Mouse (Mus musculus) layer of hippocampus, postnatal 36 days (tissue): ENCODE results near the gene Mcm3. TPM values are rescaled to one million over a fixed set of nuclear protein-coding genes. Genes with fewer than 3 reads are reported as not detected.
"Not testable (repeated sequence)": the region's sequence is repeated elsewhere in the genome, so short reads cannot be mapped to it uniquely, and the experiment has no call there.

ENCODE experiments used
- DNase-seq, 2 experiments: peaks; one replicate each; pipeline ENCODE4 v3.0.0; 2022
- total RNA-seq, 2 experiments: library from RNA; stranded (reverse); gene quantifications; 2 replicates each; pipeline ENCODE4 v1.2.3; 2021

Gene Mcm3
- total RNA-seq, 2 experiments from 2014 or later, result 4.4 TPM

DNA sequence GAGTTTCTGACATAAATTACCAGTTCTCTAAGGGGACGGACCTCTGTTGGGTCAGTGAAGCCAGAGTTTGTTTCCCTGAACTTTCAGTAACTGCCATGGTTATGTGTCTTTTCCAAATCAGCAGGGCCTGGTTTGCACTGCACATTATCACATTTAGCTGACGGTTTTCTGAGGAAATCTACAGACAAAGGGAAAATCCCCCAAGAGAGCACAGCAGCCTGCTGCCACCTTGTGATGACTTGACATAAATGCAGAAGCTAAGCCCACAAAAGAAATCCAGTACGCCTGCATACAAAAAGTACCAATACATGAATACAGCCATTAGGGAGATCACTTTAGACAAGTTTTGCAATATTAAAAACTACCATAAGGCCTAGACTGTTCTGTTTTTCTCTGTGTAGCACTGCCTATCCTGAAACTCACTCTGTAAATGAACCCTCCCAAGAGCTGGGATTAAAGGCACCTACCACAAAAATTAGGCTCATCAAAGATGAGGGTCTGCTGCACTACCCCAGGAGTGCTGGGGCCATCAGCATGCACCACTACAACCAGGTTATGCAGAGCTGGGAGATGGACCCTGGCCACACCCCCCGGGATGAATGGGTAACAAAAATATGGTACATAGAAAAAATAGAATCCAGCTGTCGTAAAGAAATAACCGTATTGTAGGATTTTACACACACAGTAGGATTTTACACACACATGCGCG, 18.3 kb downstream of the Mcm3 start:
- peak; percentile 24 to 32 for DNase-seq

GRCm38 (mm10) chr1:20801275-20801674, 18.8 kb downstream of the Mcm3 start:
- DNase-seq, result no peak

- no peak for DNase-seq
Observed at GRCm38 (mm10) chr1:20795178-20795577, 24.9 kb downstream of the Mcm3 start.

GRCm38 (mm10) chr1:20794760-20795159, 25.4 kb downstream of the Mcm3 start:
- DNase-seq, result no peak

GRCm38 (mm10) chr1:20791414-20791813, 28.7 kb downstream of the Mcm3 start:
- no peak for DNase-seq

- DNase-seq, result not testable (repeated sequence)
Observed at GRCm38 (mm10) chr1:20790517-20790916, 29.6 kb downstream of the Mcm3 start, which contains the start of gene Il17f. Gene Il17f, minus strand, starts transcription at chr1:20790617.

- no peak for DNase-seq
Observed at GRCm38 (mm10) chr1:20788419-20788818, 31.7 kb downstream of the Mcm3 start.

- DNase-seq, result no peak
Observed at GRCm38 (mm10) chr1:20787046-20787445, 33.1 kb downstream of the Mcm3 start.

GRCm38 (mm10) chr1:20778366-20778765, 41.7 kb downstream of the Mcm3 start:
- DNase-seq, result no peak

DNA sequence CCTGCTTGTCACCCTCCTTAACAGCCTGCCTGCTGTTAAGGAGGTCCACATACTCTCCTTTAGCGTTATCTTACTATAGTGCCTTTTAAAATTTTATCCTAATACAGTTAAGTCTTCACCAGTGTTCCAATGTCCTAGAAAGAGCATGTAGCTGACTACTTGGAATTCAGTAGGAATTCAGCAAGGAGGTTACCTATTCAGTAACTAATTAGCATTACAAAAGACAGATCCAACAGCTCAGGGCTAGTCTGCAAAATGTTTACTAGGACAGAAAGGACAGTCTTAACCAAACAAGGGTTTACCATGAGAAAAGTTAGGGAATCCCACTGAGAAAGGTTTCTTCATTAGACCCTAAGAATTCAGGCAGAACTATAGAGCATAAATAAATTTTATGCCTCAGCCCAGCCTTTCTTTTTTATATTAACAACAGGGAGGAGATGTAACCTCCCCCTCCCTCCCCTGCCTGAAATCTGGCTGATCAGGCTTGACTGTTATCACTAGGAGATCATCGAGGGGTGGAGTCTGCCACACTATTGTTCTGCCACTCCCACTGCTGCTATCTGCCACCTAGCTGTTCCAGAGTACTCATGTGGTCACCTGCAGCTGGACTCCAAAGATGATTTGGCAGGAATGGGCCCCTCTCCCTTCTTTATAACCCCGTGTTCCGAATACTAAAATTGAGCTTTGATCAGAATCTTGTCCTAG, 45.9 kb downstream of the Mcm3 start:
- not testable (repeated sequence) for DNase-seq

DNA sequence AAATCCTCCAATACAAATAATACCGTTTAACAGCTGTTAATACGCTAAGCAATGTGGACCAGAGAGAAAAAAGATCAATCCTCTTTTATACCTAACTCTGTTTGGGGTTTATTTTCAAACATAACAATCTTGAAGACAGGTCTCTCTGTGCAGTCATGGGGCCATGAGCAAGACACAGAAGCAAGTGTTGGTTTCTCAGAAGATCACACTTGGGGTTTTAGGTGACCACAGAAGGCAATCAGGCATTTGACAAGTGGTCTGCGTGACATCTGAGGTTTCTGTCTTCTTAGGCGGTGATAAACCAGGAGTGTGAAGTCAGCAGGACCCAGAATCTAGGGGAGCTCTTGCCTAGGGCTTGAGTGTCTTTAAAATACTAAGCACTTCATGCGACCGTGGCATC, 53.6 kb downstream of the Mcm3 start:
- no peak for DNase-seq

GRCm38 (mm10) chr1:20761411-20761810, 58.7 kb downstream of the Mcm3 start:
- no peak for DNase-seq

DNA sequence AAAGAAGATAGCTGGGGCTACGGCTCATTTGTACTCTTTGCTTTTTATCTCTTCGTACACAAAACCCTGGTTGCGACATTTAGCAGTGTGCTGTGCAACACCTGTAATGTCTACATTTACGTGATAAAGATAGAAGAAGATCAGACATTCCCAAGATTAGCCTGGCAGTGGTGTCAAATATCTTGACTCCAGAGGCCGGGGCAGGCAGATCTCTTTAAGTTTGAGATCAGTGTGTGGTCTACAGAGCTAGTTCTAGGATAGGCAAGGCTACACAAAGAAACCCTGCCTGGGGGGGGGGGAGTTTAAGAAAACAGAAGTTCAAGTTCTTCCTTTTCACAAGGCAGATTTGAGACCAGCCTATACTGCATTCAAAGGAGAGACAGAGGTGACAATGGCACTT, 59.8 kb downstream of the Mcm3 start:
- DNase-seq, result no peak

DNA sequence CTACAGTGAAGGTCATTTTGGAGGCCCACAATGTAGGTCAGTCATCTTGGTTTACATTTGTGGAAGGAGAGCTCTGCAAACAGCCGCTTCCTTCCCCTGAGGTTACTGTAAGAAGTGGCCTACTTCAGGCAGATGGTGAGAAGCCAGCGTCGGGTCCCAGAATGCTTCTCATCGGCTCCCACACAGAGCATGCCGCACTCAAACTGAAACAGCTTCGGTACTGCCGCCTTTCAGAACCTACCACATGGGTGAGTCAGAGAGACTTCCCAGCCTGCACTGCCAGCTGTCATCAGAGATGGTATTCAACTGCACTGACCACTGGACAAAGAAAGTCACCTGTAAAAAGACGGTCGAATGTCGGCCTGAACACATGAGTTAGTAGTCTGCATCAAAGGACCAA, 60.3 kb downstream of the Mcm3 start:
- DNase-seq, result peak; percentile 21 to 29

GRCm38 (mm10) chr1:20757586-20757985, 62.5 kb downstream of the Mcm3 start:
- DNase-seq, result no peak

- no peak for DNase-seq
Observed at GRCm38 (mm10) chr1:20754439-20754838, 65.7 kb downstream of the Mcm3 start.

Other genes starting within 250 kb of the Mcm3 start
- gene Pkhd1, start 202.2 kb downstream of the Mcm3 start, total RNA-seq, result not detected
- gene Il17a, start 89.4 kb downstream of the Mcm3 start, total RNA-seq, result not detected
- not detected for gene Il17f, start 29.7 kb downstream of the Mcm3 start, total RNA-seq
- 100 to 1,000 TPM; 135 to 153 TPM for gene Paqr8, start 70.3 kb upstream of the Mcm3 start, total RNA-seq
- 1 to 10 TPM in 1 of 2 experiments, under 1 TPM in 1; 0.77 to 1.7 TPM for gene Efhc1, start 131.3 kb upstream of the Mcm3 start, total RNA-seq